Mouse (Mus musculus) thymus, adult 2 months (tissue): ENCODE results near the gene Etl4.

Source experiments
- CTCF ChIP-seq: fragments of 200-500 bp; IDR thresholded peaks from 2 replicates; pipeline ENCODE4 v1.5.1; 2012; ENCODE audit warnings: mild to moderate bottlenecking, control low read depth, low read length, moderate library complexity, borderline replicate concordance; ENCODE audit not compliant: control insufficient read depth, poor library complexity, insufficient read depth; ENCODE audit errors: extremely low read depth
- POLR2A ChIP-seq: fragments of 200-500 bp; IDR thresholded peaks from 2 replicates; pipeline ENCODE4 v1.6.1; 2012; ENCODE audit warnings: mild to moderate bottlenecking, low read length, control low read depth, moderate library complexity; ENCODE audit not compliant: control insufficient read depth, poor library complexity, insufficient read depth; ENCODE audit errors: extremely low read depth

DNA sequence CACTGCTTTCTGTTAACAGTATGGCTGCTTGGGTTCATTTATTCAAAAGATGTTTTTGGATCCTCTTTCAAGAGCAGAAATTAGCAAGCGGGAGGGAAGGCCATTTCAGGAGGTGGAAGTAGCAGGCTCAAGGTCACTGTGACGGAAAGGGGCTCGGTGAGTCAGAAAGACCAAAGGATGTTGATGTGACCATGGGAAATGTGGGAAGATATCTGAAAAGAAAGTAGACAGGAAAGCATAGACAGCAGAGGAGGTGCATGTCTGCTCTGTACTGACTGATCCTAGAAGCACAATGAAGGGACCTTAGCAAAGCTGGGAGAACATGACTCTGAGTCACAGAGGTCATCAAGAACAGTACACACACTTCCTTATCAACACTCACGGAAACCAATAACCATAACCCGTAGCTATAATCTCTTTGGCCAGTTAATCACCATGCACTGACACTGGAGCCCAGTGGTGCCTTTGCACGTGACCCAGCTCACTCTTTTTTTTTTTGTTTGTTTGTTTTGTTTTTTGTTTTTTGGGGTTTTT lies 866.7 kb downstream of the Etl4 start:
- TF ChIP-seq POLR2A (no peak), CTCF (no peak)
